Mouse (Mus musculus) bone marrow macrophage, adult 2 months (primary cell): Measurements from ENCODE around the gene Lsamp.

Experiments used
- CTCF ChIP-seq: IDR thresholded peaks from 2 replicates; pipeline ENCODE4 v1.5.1; 2012; ENCODE audit warnings: low read depth, mild to moderate bottlenecking, low read length, moderate library complexity
- POLR2A ChIP-seq: IDR thresholded peaks from 2 replicates; pipeline ENCODE4 v1.6.1; 2012; ENCODE audit warnings: mild to moderate bottlenecking, low read depth, low read length, borderline replicate concordance

GRCm38 (mm10) chr16:40295240-40295639 lies 311.1 kb downstream of the Lsamp start:
- TF ChIP-seq CTCF (no peak), POLR2A (no peak)
